Mouse (Mus musculus): Measurements from ENCODE around the gene Gnat1. TPM values are rescaled to one million over a fixed set of nuclear protein-coding genes. Genes with fewer than 3 reads are reported as not detected.

Gene Gnat1
- polyA plus RNA-seq, 1 experiment from 2014 or later, result 2.0 TPM

GRCm38 (mm10) chr9:107697811-107698521 is 18.5 kb upstream of the Gnat1 start:
- peak overlapping the region; percentile 12 for H3K27ac ChIP-seq (replicated peaks)
- H3K4me2 ChIP-seq, result peak overlapping the region; percentile 2
- H3K27me3 ChIP-seq, result no peaks in the 10 kb centered on the region
- H3K9ac ChIP-seq, result no peak overlapping the region
- no peak overlapping the region for H3K4me3 ChIP-seq
- no peaks in the 10 kb centered on the region for H3K9me3 ChIP-seq
- 15% methylated on average over 14 of the region's 14 CpGs for WGBS
- peaks cover 88% of the 10 kb centered on the region for H3K4me1 ChIP-seq (replicated peaks)
- no peak for ATAC-seq (ENCODE audit: low FRiP score, low read depth)
- H3K36me3 ChIP-seq, result no peaks in the 10 kb centered on the region

GRCm38 (mm10) chr9:107696845-107697610 is 17.5 kb upstream of the Gnat1 start:
- 35% methylated on average over 9 of the region's 9 CpGs for WGBS
- Histone ChIP-seq H3K4me1 (replicated peaks) (peaks cover 82% of the 10 kb centered on the region), H3K36me3 (peaks cover 5% of the 10 kb centered on the region; the same call in 1 of the 2 replicates), H3K9me3 (no peaks in the 10 kb centered on the region), H3K4me2 (no peak overlapping the region), H3K27me3 (no peaks in the 10 kb centered on the region), H3K4me3 (no peak overlapping the region), H3K27ac (replicated peaks) (no peak overlapping the region), H3K9ac (no peak overlapping the region)
- ATAC-seq (ENCODE audit: low FRiP score, low read depth), result no peak

GRCm38 (mm10) chr9:107696106-107696479 is 16.6 kb upstream of the Gnat1 start:
- no peak overlapping the region for H3K27ac ChIP-seq (replicated peaks)
- no peak for ATAC-seq (ENCODE audit: low FRiP score, low read depth)
- H3K4me1 ChIP-seq (replicated peaks), result peaks cover 74% of the 10 kb centered on the region
- H3K36me3 ChIP-seq, result peaks cover 14% of the 10 kb centered on the region
- no peak overlapping the region for H3K4me2 ChIP-seq
- H3K27me3 ChIP-seq, result no peaks in the 10 kb centered on the region
- no peak overlapping the region for H3K9ac ChIP-seq
- H3K9me3 ChIP-seq, result no peaks in the 10 kb centered on the region
- no peak overlapping the region for H3K4me3 ChIP-seq
- WGBS, result 33% methylated on average over 6 of the region's 6 CpGs

- no peak overlapping the region for H3K4me3 ChIP-seq
- H3K9me3 ChIP-seq, result no peaks in the 10 kb centered on the region
- no peak for ATAC-seq (ENCODE audit: low FRiP score, low read depth)
- no peak overlapping the region for H3K9ac ChIP-seq
- no peak overlapping the region for H3K4me2 ChIP-seq
- no peaks in the 10 kb centered on the region for H3K27me3 ChIP-seq
- peaks cover 69% of the 10 kb centered on the region for H3K4me1 ChIP-seq (replicated peaks)
- 77% methylated on average over 12 of the region's 12 CpGs for WGBS
- peaks cover 17% of the 10 kb centered on the region for H3K36me3 ChIP-seq
- no peak overlapping the region for H3K27ac ChIP-seq (replicated peaks)
Measured at GRCm38 (mm10) chr9:107695441-107696105, 16.1 kb upstream of the Gnat1 start.

GRCm38 (mm10) chr9:107694627-107695026 is 15.1 kb upstream of the Gnat1 start:
- Histone ChIP-seq H3K9me3 (no peaks in the 10 kb centered on the region), H3K27me3 (no peaks in the 10 kb centered on the region), H3K9ac (no peak overlapping the region), H3K27ac (replicated peaks) (no peak overlapping the region), H3K4me2 (no peak overlapping the region), H3K36me3 (peaks cover 17% of the 10 kb centered on the region), H3K4me3 (no peak overlapping the region), H3K4me1 (replicated peaks) (peaks cover 60% of the 10 kb centered on the region)
- 83% methylated on average over 7 of the region's 7 CpGs for WGBS
- ATAC-seq (ENCODE audit: low FRiP score, low read depth), result no peak

GRCm38 (mm10) chr9:107693433-107693987 is 14.0 kb upstream of the Gnat1 start:
- peaks cover 48% of the 10 kb centered on the region for H3K4me1 ChIP-seq (replicated peaks)
- no peak overlapping the region for H3K9ac ChIP-seq
- no peaks in the 10 kb centered on the region for H3K9me3 ChIP-seq
- ATAC-seq (ENCODE audit: low FRiP score, low read depth), result no peak
- H3K36me3 ChIP-seq, result peaks cover 26% of the 10 kb centered on the region
- no peaks in the 10 kb centered on the region for H3K27me3 ChIP-seq
- 43% methylated on average over 4 of the region's 4 CpGs for WGBS
- H3K27ac ChIP-seq (replicated peaks), result no peak overlapping the region
- no peak overlapping the region for H3K4me3 ChIP-seq
- H3K4me2 ChIP-seq, result no peak overlapping the region

- peaks cover 41% of the 10 kb centered on the region for H3K4me1 ChIP-seq (replicated peaks)
- no peaks in the 10 kb centered on the region for H3K9me3 ChIP-seq
- no peak overlapping the region for H3K27ac ChIP-seq (replicated peaks)
- WGBS, result 80% methylated on average over 5 of the region's 5 CpGs
- H3K9ac ChIP-seq, result no peak overlapping the region
- no peaks in the 10 kb centered on the region for H3K27me3 ChIP-seq
- H3K4me2 ChIP-seq, result no peak overlapping the region
- H3K36me3 ChIP-seq, result peaks cover 26% of the 10 kb centered on the region
- ATAC-seq (ENCODE audit: low FRiP score, low read depth), result no peak
- no peak overlapping the region for H3K4me3 ChIP-seq
Measured at GRCm38 (mm10) chr9:107692785-107693184, 13.3 kb upstream of the Gnat1 start.

GRCm38 (mm10) chr9:107690391-107690790 is 10.9 kb upstream of the Gnat1 start:
- no peak overlapping the region for H3K9ac ChIP-seq
- WGBS, result 82% methylated on average over 8 of the region's 8 CpGs
- H3K9me3 ChIP-seq, result no peaks in the 10 kb centered on the region
- no peak overlapping the region for H3K4me2 ChIP-seq
- no peak overlapping the region for H3K27ac ChIP-seq (replicated peaks)
- no peaks in the 10 kb centered on the region for H3K27me3 ChIP-seq
- no peak overlapping the region for H3K4me3 ChIP-seq
- peaks cover 26% of the 10 kb centered on the region for H3K36me3 ChIP-seq
- no peak for ATAC-seq (ENCODE audit: low FRiP score, low read depth)
- peaks cover 23% of the 10 kb centered on the region for H3K4me1 ChIP-seq (replicated peaks)

GRCm38 (mm10) chr9:107688939-107689338 is 9.4 kb upstream of the Gnat1 start:
- peaks cover 30% of the 10 kb centered on the region for H3K36me3 ChIP-seq
- no peak overlapping the region for H3K4me3 ChIP-seq
- H3K27me3 ChIP-seq, result no peaks in the 10 kb centered on the region
- H3K9ac ChIP-seq, result no peak overlapping the region
- H3K4me2 ChIP-seq, result no peak overlapping the region
- H3K4me1 ChIP-seq (replicated peaks), result peaks cover 13% of the 10 kb centered on the region
- no peak overlapping the region for H3K27ac ChIP-seq (replicated peaks)
- ATAC-seq (ENCODE audit: low FRiP score, low read depth), result no peak
- H3K9me3 ChIP-seq, result no peaks in the 10 kb centered on the region
- WGBS, result 74% methylated on average over 7 of the region's 7 CpGs

GRCm38 (mm10) chr9:107688415-107688814 is 8.9 kb upstream of the Gnat1 start:
- Histone ChIP-seq H3K4me1 (replicated peaks) (peaks cover 8% of the 10 kb centered on the region; the same call in 1 of the 2 replicates), H3K4me3 (no peak overlapping the region), H3K9ac (no peak overlapping the region), H3K27ac (replicated peaks) (no peak overlapping the region), H3K36me3 (peaks cover 31% of the 10 kb centered on the region), H3K4me2 (no peak overlapping the region), H3K27me3 (no peaks in the 10 kb centered on the region), H3K9me3 (no peaks in the 10 kb centered on the region)
- ATAC-seq (ENCODE audit: low FRiP score, low read depth), result no peak
- WGBS, result 86% methylated on average over 5 of the region's 5 CpGs

GRCm38 (mm10) chr9:107685231-107685981 is 5.9 kb upstream of the Gnat1 start:
- Histone ChIP-seq H3K36me3 (peaks cover 15% of the 10 kb centered on the region), H3K27ac (replicated peaks) (no peak overlapping the region), H3K27me3 (no peaks in the 10 kb centered on the region), H3K4me2 (no peak overlapping the region), H3K4me1 (replicated peaks) (no peaks in the 10 kb centered on the region), H3K9me3 (no peaks in the 10 kb centered on the region), H3K4me3 (no peak overlapping the region), H3K9ac (no peak overlapping the region)
- WGBS, result 30% methylated on average over 17 of the region's 17 CpGs
- peak; percentile 55; the same call in 1 of the 2 replicates for ATAC-seq (ENCODE audit: low FRiP score, low read depth)

Measured in hindbrain, embryonic 15.5 days (tissue).